Mouse (Mus musculus) liver, embryonic 11.5 days (tissue): ENCODE results near the gene Sh3bp2. TPM values are rescaled to one million over a fixed set of nuclear protein-coding genes. Genes with fewer than 3 reads are reported as not detected.
A peak's percentile ranks its signal among the peaks of the same experiment; 100 is the strongest.

Source experiments
- ATAC-seq: fragments of 200-750 bp; cut with Nextera tagmentation; replicated peaks from 2 replicates; pipeline ENCODE4 v1.8.0; 2017; ENCODE audit warnings: moderate number of reproducible peaks, mild to moderate bottlenecking, moderate TSS enrichment, moderate library complexity; ENCODE audit not compliant: low FRiP score
- DNase-seq: peaks from one replicate; pipeline ENCODE4 v3.0.0-alpha.2; 2017; ENCODE audit warnings: low spot score
- H3K27ac ChIP-seq: fragments of 300-500 bp; sonication (generic); 2 replicates; pipeline ENCODE4 v1.5.1; 2014; ENCODE audit warnings: mild to moderate bottlenecking, low read depth, low read length, control low read depth
- H3K27me3 ChIP-seq: fragments of 300-500 bp; sonication (generic); replicated peaks from 2 replicates; pipeline ENCODE4 v1.6.1; 2014; ENCODE audit warnings: low read length, mixed read lengths; ENCODE audit not compliant: control insufficient read depth, insufficient read depth
- H3K36me3 ChIP-seq: fragments of 300-500 bp; sonication (generic); 2 replicates; pipeline ENCODE4 v1.6.1; 2014; ENCODE audit warnings: mild to moderate bottlenecking, low read length, moderate library complexity, mixed read lengths; ENCODE audit not compliant: control insufficient read depth, insufficient read depth
- H3K4me1 ChIP-seq: fragments of 300-500 bp; sonication (generic); replicated peaks from 2 replicates; pipeline ENCODE4 v1.6.1; 2014; ENCODE audit warnings: low read length, mixed read lengths; ENCODE audit not compliant: control insufficient read depth, insufficient read depth
- H3K4me2 ChIP-seq: fragments of 300-500 bp; sonication (generic); 2 replicates; pipeline ENCODE4 v1.6.1; 2014; ENCODE audit warnings: mild to moderate bottlenecking, control low read depth, moderate library complexity
- H3K4me3 ChIP-seq: fragments of 300-500 bp; sonication (generic); 2 replicates; pipeline ENCODE4 v1.5.1; 2014; ENCODE audit warnings: low read depth, low read length, control low read depth
- H3K9ac ChIP-seq: fragments of 300-500 bp; sonication (generic); 2 replicates; pipeline ENCODE4 v1.6.1; 2014; ENCODE audit warnings: low read depth, low read length, control low read depth
- H3K9me3 ChIP-seq: fragments of 300-500 bp; sonication (generic); 2 replicates; pipeline ENCODE4 v1.6.1; 2016; ENCODE audit warnings: low read length, inconsistent platforms, mixed read lengths; ENCODE audit not compliant: control insufficient read depth
- WGBS: fragments of 180-500 bp; shearing (Covaris S2); extraction: QIAGEN DNeasy Blood & Tissue Kit; methylation state at CpG from one replicate; pipeline ENCODE4 v1.1.7; 2014; 5-methylcytosine and 5-hydroxymethylcytosine counted together
- microRNA-seq: library from miRNA; unstranded; fragments of <30 nt; microRNA quantifications from one replicate; pipeline ENCODE4, GENCODE M21; 2017; ENCODE audit warnings: borderline number of aligned reads
- polyA plus RNA-seq: library from polyadenylated mRNA; unstranded; fragments of >200 nt; fragmentation: Nextera tagmentation; extraction: Ambion mirVana; gene quantifications from 2 replicates; pipeline ENCODE4 v1.2.1, GENCODE M21; 2014

Gene Sh3bp2
- polyA plus RNA-seq, 1 experiment from 2014 or later: 8.4 TPM

GRCm38 (mm10) chr5:34604576-34604975 is 78.9 kb downstream of the Sh3bp2 start:
- ATAC-seq: no peak
- no peak for DNase-seq
- H3K27me3 ChIP-seq: no peaks in the 10 kb centered on the region
- no peak overlapping the region for H3K4me2 ChIP-seq
- no peak overlapping the region for H3K27ac ChIP-seq
- no peaks in the 10 kb centered on the region for H3K9me3 ChIP-seq
- no peak overlapping the region for H3K9ac ChIP-seq
- H3K36me3 ChIP-seq: peaks cover 19% of the 10 kb centered on the region; the same call in 1 of the 2 replicates
- 76% methylated on average over 5 of the region's 5 CpGs for WGBS
- no peaks in the 10 kb centered on the region for H3K4me1 ChIP-seq
- H3K4me3 ChIP-seq: no peak overlapping the region

- H3K4me3 ChIP-seq: no peak overlapping the region
- H3K9me3 ChIP-seq: no peaks in the 10 kb centered on the region
- no peak overlapping the region for H3K9ac ChIP-seq
- H3K36me3 ChIP-seq: peaks cover 23% of the 10 kb centered on the region; the same call in 1 of the 2 replicates
- ATAC-seq: no peak
- H3K27me3 ChIP-seq: no peaks in the 10 kb centered on the region
- WGBS: 78% methylated on average over 8 of the region's 8 CpGs
- no peak for DNase-seq
- H3K4me2 ChIP-seq: no peak overlapping the region
- H3K4me1 ChIP-seq: no peaks in the 10 kb centered on the region
- H3K27ac ChIP-seq: no peak overlapping the region
Measured at GRCm38 (mm10) chr5:34607100-34607880, 81.7 kb downstream of the Sh3bp2 start.

DNA sequence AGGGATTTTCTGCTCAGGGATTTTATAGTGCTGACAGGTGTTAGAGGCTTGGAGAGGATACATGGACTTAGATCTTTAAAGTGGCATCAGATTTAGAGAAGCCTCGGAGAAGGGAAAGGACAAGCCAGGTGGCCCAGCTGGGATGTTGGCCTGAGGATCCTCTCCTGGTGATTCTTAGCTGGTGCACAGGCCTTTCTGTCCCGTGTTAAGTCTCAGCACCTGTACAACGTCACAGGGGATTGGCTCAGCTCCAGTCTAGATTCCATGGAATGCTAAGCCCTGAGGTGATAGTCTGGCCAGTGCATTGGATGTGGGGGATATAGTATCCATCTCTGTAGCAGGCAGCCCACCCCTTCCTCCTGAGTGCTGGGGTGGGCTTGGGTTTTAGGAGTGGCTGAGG is 82.6 kb downstream of the Sh3bp2 start:
- Histone ChIP-seq H3K36me3 (peaks cover 27% of the 10 kb centered on the region), H3K9ac (no peak overlapping the region), H3K4me2 (no peak overlapping the region), H3K9me3 (no peaks in the 10 kb centered on the region), H3K27me3 (no peaks in the 10 kb centered on the region), H3K4me1 (no peaks in the 10 kb centered on the region), H3K4me3 (no peak overlapping the region), H3K27ac (no peak overlapping the region)
- DNase-seq: no peak
- no peak for ATAC-seq
- WGBS: 79% methylated on average over 3 of the region's 3 CpGs

GRCm38 (mm10) chr5:34609966-34610365 is 84.3 kb downstream of the Sh3bp2 start:
- 88% methylated on average over 4 of the region's 4 CpGs for WGBS
- no peak for ATAC-seq
- H3K36me3 ChIP-seq: peaks cover 37% of the 10 kb centered on the region

More at GRCm38 (mm10) chr5:34609966-34610365, 84.3 kb downstream of the Sh3bp2 start:
- H3K9me3 ChIP-seq: no peaks in the 10 kb centered on the region
- no peaks in the 10 kb centered on the region for H3K4me1 ChIP-seq
- no peak overlapping the region for H3K9ac ChIP-seq
- H3K27me3 ChIP-seq: no peaks in the 10 kb centered on the region
- DNase-seq: no peak
- no peak overlapping the region for H3K4me2 ChIP-seq
- no peak overlapping the region for H3K27ac ChIP-seq
- no peak overlapping the region for H3K4me3 ChIP-seq

Small RNA genes lying within 50 kb of the gene (microRNA-seq; reads per million reads assigned to microRNA genes)
- 3.5 reads per million, percentile 4 among the genes with 10 or more reads in this experiment for gene Mir7036b

Other genes with a start within 250 kb of the Sh3bp2 start
- gene Zfyve28, start 237.4 kb upstream of the Sh3bp2 start, polyA plus RNA-seq: 0.22 TPM in 1 of 2 replicates, not detected in the other
- gene Cfap99, start 237.2 kb upstream of the Sh3bp2 start, polyA plus RNA-seq: not detected in 2 replicates
- gene Rnf4, start 189.5 kb upstream of the Sh3bp2 start, polyA plus RNA-seq: 151 and 174 TPM in 2 replicates
- 8.8 and 8.9 TPM in 2 replicates for gene Fam193a, start 155.9 kb upstream of the Sh3bp2 start, polyA plus RNA-seq
- gene Tnip2, start 11.8 kb upstream of the Sh3bp2 start, polyA plus RNA-seq: 12.3 and 12.8 TPM in 2 replicates
- gene Add1, start 47.8 kb downstream of the Sh3bp2 start, polyA plus RNA-seq: 170 and 186 TPM in 2 replicates
- gene Mfsd10, start 111.4 kb downstream of the Sh3bp2 start, polyA plus RNA-seq: 103 and 127 TPM in 2 replicates
- 42.6 and 43.4 TPM in 2 replicates for gene Nop14, start 134.3 kb downstream of the Sh3bp2 start, polyA plus RNA-seq
- gene Grk4, start 134.5 kb downstream of the Sh3bp2 start, polyA plus RNA-seq: 1.7 and 1.9 TPM in 2 replicates
- gene Htt, start 235.9 kb downstream of the Sh3bp2 start, polyA plus RNA-seq: 15.1 and 18.9 TPM in 2 replicates